ENCODE assay signal across 8 mouse cellular contexts in genomic region chr11:102406900-102407833, GRCm38 (mm10). TPM values are rescaled to one million over a fixed set of nuclear protein-coding genes. Genes with fewer than 3 reads are reported as not detected.
DNase-seq lines count a peak whose midpoint lies in the region; ATAC-seq and TF ChIP-seq lines count a peak whose summit lies in the region.

No protein-coding gene starts in this region.

- peak overlapping the region; percentile 97 for H3K9ac ChIP-seq in CH12.LX (ENCODE audit: insufficient read depth, low read depth)
- H3K9ac ChIP-seq in heart, embryonic 14.5 days (ENCODE audit: low read length), result peak overlapping the region; percentile 94
- peak overlapping the region; percentile 99 for H3K9ac ChIP-seq in liver, embryonic 15.5 days
- H3K9ac ChIP-seq in neural tube, embryonic 11.5 days (ENCODE audit: low read length), result peak overlapping the region; percentile 78
- H3K9ac ChIP-seq in stomach, embryonic 15.5 days, result peak overlapping the region; percentile 86

- dilution Hi-C loops in CH12.LX (cut with MboI; ENCODE audit: extremely low pct_ligation_motif_present, extremely low pct_unique_long_range_greater_than_20kb, low sequenced_read_pairs), result loop anchor here (25.0 kb wide), 1 partner anchor 95 kb away; the partner anchor contains the start of gene Ubtf

- no peaks in the 10 kb centered on the region for H3K27me3 ChIP-seq in CH12.LX (replicated peaks)
- no peaks in the 10 kb centered on the region for H3K27me3 ChIP-seq in heart, embryonic 14.5 days (ENCODE audit: control insufficient read depth, insufficient read depth, low read length)
- H3K27me3 ChIP-seq in liver, embryonic 15.5 days, result peaks cover 6% of the 10 kb centered on the region
- no peaks in the 10 kb centered on the region for H3K27me3 ChIP-seq in neural tube, embryonic 11.5 days (ENCODE audit: control insufficient read depth, insufficient read depth, low read length)
- no peaks in the 10 kb centered on the region for H3K27me3 ChIP-seq in stomach, embryonic 15.5 days (replicated peaks)

- in situ Hi-C loops in CH12.LX (cut with MboI; ENCODE audit: low pct_ligation_motif_present, low pct_unique_long_range_greater_than_20kb, low sequenced_read_pairs), result loop anchor here (5.0 kb wide), 1 partner anchor 85 kb away; no protein-coding TSS in a partner anchor

- peaks cover 36 to 39% of the 10 kb centered on the region in 2 experiments for H3K36me3 ChIP-seq in CH12.LX (replicated peaks in 1 of 2; ENCODE audit: control insufficient read depth in 1 of 2, insufficient read depth in 1 of 2, low read length in 1 of 2)
- H3K36me3 ChIP-seq in heart, embryonic 14.5 days (ENCODE audit: control insufficient read depth, insufficient read depth, low read length), result peaks cover 40% of the 10 kb centered on the region
- peaks cover 43% of the 10 kb centered on the region for H3K36me3 ChIP-seq in liver, embryonic 15.5 days (replicated peaks)
- peaks cover 11% of the 10 kb centered on the region for H3K36me3 ChIP-seq in neural tube, embryonic 11.5 days (ENCODE audit: control insufficient read depth, insufficient read depth, low read length)
- peaks cover 19% of the 10 kb centered on the region for H3K36me3 ChIP-seq in stomach, embryonic 15.5 days

- DNase-seq in CH12.LX (ENCODE audit: extremely low read depth), result peak; percentile 83
- peak; percentile 74 for DNase-seq in c-Kit-positive CD71-negative TER-119-negative erythroid progenitor cells, embryonic 14.5 days (ENCODE audit: low read depth)
- peak; percentile 65 for DNase-seq in fibroblast of lung, adult 2 months (ENCODE audit: low read depth)
- peak; percentile 97 for DNase-seq in kidney, postnatal 14 days
- peak; percentile 93 for DNase-seq in neural tube, embryonic 11.5 days (ENCODE audit: low spot score)

- peak overlapping the region; percentile 87 for H3K27ac ChIP-seq in CH12.LX (ENCODE audit: insufficient read depth, low read depth)
- peak overlapping the region; percentile 99 for H3K27ac ChIP-seq in heart, embryonic 14.5 days (replicated peaks in 1 of 2; ENCODE audit: control insufficient read depth in 1 of 2, insufficient read depth in 1 of 2, low read depth in 2 of 2, low read length in 2 of 2)
- peak overlapping the region; percentile 98 for H3K27ac ChIP-seq in liver, embryonic 15.5 days (replicated peaks)
- peak overlapping the region; percentile 75 for H3K27ac ChIP-seq in neural tube, embryonic 11.5 days (ENCODE audit: low read depth, low read length)
- peak overlapping the region; percentile 94 for H3K27ac ChIP-seq in stomach, embryonic 15.5 days

- WGBS in heart, embryonic 14.5 days, result under 1% methylated on average over 85 of the region's 85 CpGs
- WGBS in liver, embryonic 15.5 days (ENCODE audit: insufficient replicate concordance), result under 1% methylated on average over 85 of the region's 85 CpGs
- WGBS in neural tube, embryonic 11.5 days, result under 1% methylated on average over 80 of the region's 85 CpGs
- WGBS in stomach, embryonic 15.5 days, result under 1% methylated on average over 72 of the region's 85 CpGs

- peak; percentile 75 for ATAC-seq in heart, embryonic 14.5 days (ENCODE audit: insufficient number of reproducible peaks, insufficient read depth, low FRiP score, low read depth)
- ATAC-seq in liver, embryonic 15.5 days (ENCODE audit: insufficient read depth), result peak; percentile 70
- peak; percentile 58 for ATAC-seq in neural tube, embryonic 11.5 days (ENCODE audit: insufficient read depth, low FRiP score, low TSS enrichment)
- peak; percentile 70 for ATAC-seq in stomach, embryonic 15.5 days (ENCODE audit: insufficient read depth, low FRiP score, low read depth)

- peak overlapping the region; percentile 63 to 99 (median 87) for H3K4me3 ChIP-seq in CH12.LX (replicated peaks in 1 of 3; ENCODE audit: low read depth in 2 of 3, low read length in 2 of 3, poor library complexity in 1 of 3)
- peak overlapping the region; percentile 79 to 88 for H3K4me3 ChIP-seq in heart, embryonic 14.5 days (ENCODE audit: control insufficient read depth in 1 of 2, insufficient read depth in 1 of 2, low read depth in 1 of 2, low read length in 2 of 2)
- H3K4me3 ChIP-seq in liver, embryonic 15.5 days (replicated peaks), result peak overlapping the region; percentile 92
- peak overlapping the region; percentile 74 for H3K4me3 ChIP-seq in neural tube, embryonic 11.5 days (ENCODE audit: low read depth, low read length)
- H3K4me3 ChIP-seq in stomach, embryonic 15.5 days (replicated peaks), result peak overlapping the region; percentile 90

- peaks cover 12% of the 10 kb centered on the region for H3K79me2 ChIP-seq in CH12.LX (replicated peaks; ENCODE audit: control insufficient read depth, extremely low read depth, insufficient read depth, poor library complexity, severe bottlenecking)

- peak; percentile 93 for TF ChIP-seq POLR2A in CH12.LX (IDR thresholded peaks at IDR 0.05; ENCODE audit: low read depth, low read length)

- peaks cover 10 to 44% of the 10 kb centered on the region in 2 experiments for H3K4me1 ChIP-seq in CH12.LX (ENCODE audit: control insufficient read depth in 1 of 2, insufficient read depth in 2 of 2)
- H3K4me1 ChIP-seq in heart, embryonic 14.5 days (ENCODE audit: control insufficient read depth in 2 of 2, insufficient read depth in 2 of 2, low read length in 2 of 2), result peaks cover 14 to 25% of the 10 kb centered on the region in 2 experiments
- peaks cover 71% of the 10 kb centered on the region for H3K4me1 ChIP-seq in liver, embryonic 15.5 days (replicated peaks)
- peaks cover 18% of the 10 kb centered on the region for H3K4me1 ChIP-seq in neural tube, embryonic 11.5 days (ENCODE audit: control insufficient read depth, insufficient read depth, low read length)
- peaks cover 22% of the 10 kb centered on the region for H3K4me1 ChIP-seq in stomach, embryonic 15.5 days

- no peaks in the 10 kb centered on the region for H3K9me3 ChIP-seq in CH12.LX (replicated peaks; ENCODE audit: low read length)
- no peaks in the 10 kb centered on the region for H3K9me3 ChIP-seq in heart, embryonic 14.5 days (ENCODE audit: control insufficient read depth, low read length)
- no peaks in the 10 kb centered on the region for H3K9me3 ChIP-seq in liver, embryonic 15.5 days (replicated peaks)
- H3K9me3 ChIP-seq in neural tube, embryonic 11.5 days (ENCODE audit: control insufficient read depth, low read length), result no peaks in the 10 kb centered on the region
- H3K9me3 ChIP-seq in stomach, embryonic 15.5 days, result no peaks in the 10 kb centered on the region

- TF ChIP-seq EP300 in CH12.LX (IDR thresholded peaks at IDR 0.05; ENCODE audit: low read length), result 0 out of 2 replicates have a peak, but pooled peaks have one; percentile 23

- H3K4me2 ChIP-seq in CH12.LX (ENCODE audit: insufficient read depth, low read depth, poor library complexity, severe bottlenecking), result peak overlapping the region; percentile 75
- H3K4me2 ChIP-seq in heart, embryonic 14.5 days (ENCODE audit: low read length), result peak overlapping the region; percentile 75
- H3K4me2 ChIP-seq in liver, embryonic 15.5 days, result peak overlapping the region; percentile 95
- H3K4me2 ChIP-seq in neural tube, embryonic 11.5 days (ENCODE audit: low read depth), result peak overlapping the region; percentile 94
- H3K4me2 ChIP-seq in stomach, embryonic 15.5 days, result peak overlapping the region; percentile 86

- no peak for TF ChIP-seq RAD21 in CH12.LX (IDR thresholded peaks at IDR 0.05; ENCODE audit: low read depth, low read length)

- TF ChIP-seq CTCF in CH12.LX (conservative IDR thresholded peaks at IDR 0.05 in 1 of 2, IDR thresholded peaks at IDR 0.05 in 1 of 2; ENCODE audit: low read depth in 2 of 2, low read length in 2 of 2), result no peak

RNA-seq across cellular contexts. Expression of gene Slc25a39, which starts 0.6 kb away (rescaled TPM):
- 169 and 199 TPM in 2 replicates for total RNA-seq in CH12.LX (2012; rRNA removed)
- total RNA-seq in CH12.LX (2014; rRNA removed), result 108 and 112 TPM in 2 replicates
- polyA plus RNA-seq in CH12.LX (2012; ENCODE audit: insufficient read length, low read depth), result 198 and 226 TPM in 2 replicates
- 266 and 295 TPM in 2 replicates for polyA plus RNA-seq in heart, embryonic 14.5 days (2014; fragmentation: Nextera tagmentation; extraction: Ambion mirVana)
- 451 and 525 TPM in 2 replicates for polyA plus RNA-seq in liver, embryonic 15.5 days (2015; fragmentation: Nextera tagmentation; extraction: Ambion mirVana)
- 174 and 184 TPM in 2 replicates for polyA plus RNA-seq in neural tube, embryonic 11.5 days (2014; fragmentation: Nextera tagmentation; extraction: Ambion mirVana)
- 256 and 259 TPM in 2 replicates for polyA plus RNA-seq in stomach, embryonic 15.5 days (2015; fragmentation: Nextera tagmentation; extraction: Ambion mirVana)

RNA-seq across cellular contexts. Expression of gene Rundc3a, which starts 14.0 kb away (rescaled TPM):
- 9.0 and 16.3 TPM in 2 replicates for total RNA-seq in CH12.LX (2012; rRNA removed)
- 1.3 and 1.4 TPM in 2 replicates for total RNA-seq in CH12.LX (2014; rRNA removed)
- polyA plus RNA-seq in CH12.LX (2012; ENCODE audit: insufficient read length, low read depth), result 3.3 and 4.8 TPM in 2 replicates
- polyA plus RNA-seq in heart, embryonic 14.5 days (2014; fragmentation: Nextera tagmentation; extraction: Ambion mirVana), result 0.81 and 1.2 TPM in 2 replicates
- polyA plus RNA-seq in liver, embryonic 15.5 days (2015; fragmentation: Nextera tagmentation; extraction: Ambion mirVana), result 2.2 and 2.4 TPM in 2 replicates
- 46.7 and 51.5 TPM in 2 replicates for polyA plus RNA-seq in neural tube, embryonic 11.5 days (2014; fragmentation: Nextera tagmentation; extraction: Ambion mirVana)
- 8.8 and 9.2 TPM in 2 replicates for polyA plus RNA-seq in stomach, embryonic 15.5 days (2015; fragmentation: Nextera tagmentation; extraction: Ambion mirVana)

RNA-seq across cellular contexts. Expression of gene Grn, which starts 22.9 kb away (rescaled TPM):
- total RNA-seq in CH12.LX (2012; rRNA removed) (106 and 165 TPM in 2 replicates), CH12.LX (2014; rRNA removed) (63.7 and 80.6 TPM in 2 replicates)
- polyA plus RNA-seq in CH12.LX (2012; ENCODE audit: insufficient read length, low read depth), result 420 and 453 TPM in 2 replicates
- polyA plus RNA-seq in heart, embryonic 14.5 days (2014; fragmentation: Nextera tagmentation; extraction: Ambion mirVana), result 182 and 190 TPM in 2 replicates
- 94.8 and 121 TPM in 2 replicates for polyA plus RNA-seq in liver, embryonic 15.5 days (2015; fragmentation: Nextera tagmentation; extraction: Ambion mirVana)
- polyA plus RNA-seq in neural tube, embryonic 11.5 days (2014; fragmentation: Nextera tagmentation; extraction: Ambion mirVana), result 54.2 and 54.8 TPM in 2 replicates
- polyA plus RNA-seq in stomach, embryonic 15.5 days (2015; fragmentation: Nextera tagmentation; extraction: Ambion mirVana), result 155 and 161 TPM in 2 replicates

RNA-seq across cellular contexts. Expression of gene Fam171a2, which starts 40.3 kb away (rescaled TPM):
- total RNA-seq in CH12.LX (2012; rRNA removed) (not detected in 2 replicates), CH12.LX (2014; rRNA removed) (not detected in 2 replicates)
- not detected in 2 replicates for polyA plus RNA-seq in CH12.LX (2012; ENCODE audit: insufficient read length, low read depth)
- polyA plus RNA-seq in heart, embryonic 14.5 days (2014; fragmentation: Nextera tagmentation; extraction: Ambion mirVana), result 4.6 and 7.9 TPM in 2 replicates
- 0.28 and 0.61 TPM in 2 replicates for polyA plus RNA-seq in liver, embryonic 15.5 days (2015; fragmentation: Nextera tagmentation; extraction: Ambion mirVana)
- 11.6 and 12.0 TPM in 2 replicates for polyA plus RNA-seq in neural tube, embryonic 11.5 days (2014; fragmentation: Nextera tagmentation; extraction: Ambion mirVana)
- 5.5 and 6.1 TPM in 2 replicates for polyA plus RNA-seq in stomach, embryonic 15.5 days (2015; fragmentation: Nextera tagmentation; extraction: Ambion mirVana)

RNA-seq across cellular contexts. Expression of gene Slc4a1, which starts 41.2 kb away (rescaled TPM):
- total RNA-seq in CH12.LX (2012; rRNA removed), result 0.08 TPM in 1 of 2 replicates, not detected in the other
- 0.04 TPM in 1 of 2 replicates, not detected in the other for total RNA-seq in CH12.LX (2014; rRNA removed)
- not detected in 2 replicates for polyA plus RNA-seq in CH12.LX (2012; ENCODE audit: insufficient read length, low read depth)
- 5.6 and 11.8 TPM in 2 replicates for polyA plus RNA-seq in heart, embryonic 14.5 days (2014; fragmentation: Nextera tagmentation; extraction: Ambion mirVana)
- 1,073 and 1,204 TPM in 2 replicates for polyA plus RNA-seq in liver, embryonic 15.5 days (2015; fragmentation: Nextera tagmentation; extraction: Ambion mirVana)
- polyA plus RNA-seq in neural tube, embryonic 11.5 days (2014; fragmentation: Nextera tagmentation; extraction: Ambion mirVana), result 26.6 and 28.4 TPM in 2 replicates
- polyA plus RNA-seq in stomach, embryonic 15.5 days (2015; fragmentation: Nextera tagmentation; extraction: Ambion mirVana), result 31.8 and 68.8 TPM in 2 replicates

Comparison
In these comparisons a context has a peak if more than half of its experiments do, and no peak if none do; other contexts are left out.
1. Peak in every context shown above with its lines: DNase-seq, ATAC-seq, H3K4me3 ChIP-seq and H3K27ac ChIP-seq.